Mouse (Mus musculus) megakaryocyte, embryonic 14.5 days (primary cell): ENCODE measurements around the gene Dscaml1.

ENCODE experiments used
- FLI1 ChIP-seq: IDR thresholded peaks from 2 replicates; pipeline ENCODE4 v1.6.1; 2012; ENCODE audit warnings: low read length, inconsistent platforms, mixed read lengths
- GATA1 ChIP-seq: IDR thresholded peaks from 3 replicates; pipeline ENCODE4 v1.6.1; 2012; ENCODE audit warnings: mixed read lengths, low read length, inconsistent platforms, borderline replicate concordance

DNA sequence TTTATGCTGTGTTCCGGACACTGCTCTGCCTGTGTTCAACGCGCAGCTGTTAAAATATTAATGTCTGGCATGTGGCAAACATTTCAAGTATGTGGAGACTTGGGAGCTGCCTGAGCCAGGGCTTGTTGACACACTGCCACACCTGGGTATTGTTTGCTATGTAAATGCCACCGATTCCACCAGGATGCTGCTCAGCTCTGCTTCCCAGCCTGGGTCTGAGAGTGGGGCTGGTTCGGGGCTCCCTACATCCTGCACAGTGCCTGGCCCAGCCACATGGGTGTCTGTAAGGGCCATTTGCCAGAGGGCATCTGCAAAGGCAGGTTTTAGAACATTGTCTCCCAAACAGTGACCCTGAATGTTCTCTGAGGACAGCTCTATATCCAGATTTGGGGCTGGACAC is 78.5 kb downstream of the Dscaml1 start:
- TF ChIP-seq GATA1, result no peak
- no peak for TF ChIP-seq FLI1
